Mouse (Mus musculus): Measurements from ENCODE around the gene Dtx2.

Dtx2 gene

DNA sequence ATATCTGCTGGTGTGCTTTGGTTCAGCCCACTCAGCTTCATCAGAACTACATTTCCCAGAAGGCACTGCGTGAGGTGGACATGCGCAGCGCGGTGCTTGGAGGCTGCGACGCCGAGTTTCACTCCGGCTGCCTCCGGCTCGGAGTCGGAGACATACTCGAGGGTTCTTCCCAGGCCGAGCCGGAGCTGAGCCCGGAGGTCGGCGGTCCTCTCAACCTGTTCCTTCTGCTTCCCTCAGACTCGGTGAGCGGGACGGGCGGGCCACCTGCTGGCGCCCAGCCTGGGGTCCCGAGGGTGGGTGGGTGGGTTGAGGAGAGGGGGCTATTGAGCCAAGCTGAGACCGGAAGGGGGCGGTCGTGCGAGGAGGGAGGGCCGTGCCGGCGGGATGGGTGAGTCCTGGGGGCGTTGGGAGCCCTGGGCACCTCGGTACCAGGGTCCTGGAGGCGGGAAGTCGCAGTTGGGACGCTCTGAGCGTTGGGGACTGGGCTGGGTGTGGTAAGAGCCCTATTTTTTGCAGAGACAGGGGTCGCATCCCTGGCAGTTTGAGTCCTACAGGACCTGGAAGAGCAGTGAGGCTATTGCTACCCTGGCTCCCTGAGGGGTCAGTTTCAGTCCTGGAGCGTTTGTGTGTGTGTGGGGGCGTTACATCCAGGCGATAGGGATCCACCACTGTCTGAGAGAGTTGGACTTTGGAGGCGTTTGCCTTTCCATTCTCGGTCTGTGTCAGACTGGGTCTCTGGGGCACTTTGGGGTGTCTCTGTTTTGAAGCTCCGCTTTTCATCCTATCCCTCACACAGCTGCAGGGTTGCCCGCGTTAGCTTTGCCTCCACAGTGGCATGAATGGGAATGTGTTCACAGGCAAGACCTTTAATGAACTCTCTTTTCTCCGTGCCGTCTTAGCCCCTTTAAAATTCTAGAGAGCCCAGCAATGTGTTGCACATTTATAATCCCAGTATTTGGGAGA lies at the start of gene Dtx2:
TSS of gene Dtx2 (plus strand) at position 76 of the 963 bp plus-strand sequence.
- DNase-seq (ENCODE audit: low spot score), result peak; percentile 93

DNA sequence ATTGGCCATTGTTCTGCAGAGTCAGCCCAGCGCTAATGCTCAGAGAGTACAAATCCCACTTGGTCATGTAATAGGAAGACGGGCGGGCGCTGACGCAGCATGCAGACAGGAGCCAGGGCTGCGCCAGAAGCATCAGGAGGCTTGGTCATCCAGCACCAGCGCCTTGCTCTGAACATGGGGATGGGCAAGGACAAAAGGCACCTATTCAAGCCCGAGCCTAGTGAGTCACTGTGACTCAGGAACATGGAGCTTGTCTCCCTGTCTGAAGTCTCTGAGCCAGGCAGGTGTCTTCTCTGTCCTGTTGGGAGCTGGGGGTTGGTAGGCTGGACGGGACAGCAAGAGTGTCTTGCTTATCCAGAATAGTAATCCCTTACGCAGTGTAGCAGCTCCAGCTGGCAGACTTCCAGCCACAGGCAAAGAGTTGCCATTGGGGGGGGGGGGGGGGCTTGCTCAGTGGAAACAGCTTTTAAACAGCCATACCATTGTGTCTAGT lies 48.6 kb upstream of the Dtx2 start:
- DNase-seq (ENCODE audit: low spot score), result no peak

DNA sequence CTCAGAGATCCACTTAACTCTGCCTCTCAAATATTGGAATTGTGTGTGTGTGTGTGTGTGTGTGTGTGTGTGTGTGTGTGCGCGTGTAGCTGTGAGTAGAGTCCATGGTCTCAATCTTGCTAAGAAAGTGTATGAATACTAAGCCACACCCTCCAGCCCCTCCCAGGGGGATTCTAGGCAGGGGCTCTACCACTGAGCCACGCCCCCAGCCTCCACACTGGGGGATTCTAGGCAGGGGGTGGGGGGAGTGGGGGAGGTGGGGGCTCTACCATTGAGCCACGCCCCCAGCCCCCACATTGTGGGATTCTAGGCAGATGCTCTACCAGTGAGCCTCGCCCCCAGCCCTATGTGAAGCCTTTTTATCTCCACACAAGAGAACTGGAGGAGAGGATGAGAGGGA lies 48.0 kb upstream of the Dtx2 start:
- DNase-seq (ENCODE audit: low spot score), result no peak

DNA sequence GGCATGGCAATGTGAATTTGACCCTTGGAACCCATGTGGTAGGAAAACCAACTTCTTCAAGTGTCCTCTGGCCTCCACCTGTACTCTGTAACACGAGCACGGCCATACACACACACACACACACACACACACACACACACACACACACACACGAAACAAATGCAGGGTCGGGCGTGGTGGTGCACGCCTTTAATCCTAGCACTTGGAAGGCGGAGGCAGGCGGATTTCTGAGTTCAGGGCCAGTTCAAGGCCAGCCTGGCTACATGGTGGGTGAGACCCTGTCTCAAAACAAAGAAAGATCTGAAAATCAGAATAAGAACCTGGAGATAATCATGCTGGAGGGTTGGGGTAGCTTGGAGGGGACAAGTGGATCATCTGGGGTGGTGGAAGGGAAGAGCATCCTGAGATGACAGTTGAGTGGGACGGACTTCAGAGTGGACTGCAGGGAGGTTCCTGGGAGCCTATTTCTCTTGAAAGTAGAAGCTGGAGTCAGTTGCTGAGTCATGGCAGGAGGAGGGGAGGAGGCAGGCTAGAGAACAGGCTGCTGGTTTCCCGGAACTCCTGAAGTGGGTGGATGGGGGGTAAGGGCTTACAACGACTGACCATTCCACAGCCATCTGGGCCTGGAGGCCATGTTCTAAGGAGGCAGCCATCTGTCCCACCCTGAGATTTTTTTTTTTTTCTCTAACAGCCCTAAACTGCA lies 43.7 kb upstream of the Dtx2 start:
- no peak for DNase-seq (ENCODE audit: low spot score)

DNA sequence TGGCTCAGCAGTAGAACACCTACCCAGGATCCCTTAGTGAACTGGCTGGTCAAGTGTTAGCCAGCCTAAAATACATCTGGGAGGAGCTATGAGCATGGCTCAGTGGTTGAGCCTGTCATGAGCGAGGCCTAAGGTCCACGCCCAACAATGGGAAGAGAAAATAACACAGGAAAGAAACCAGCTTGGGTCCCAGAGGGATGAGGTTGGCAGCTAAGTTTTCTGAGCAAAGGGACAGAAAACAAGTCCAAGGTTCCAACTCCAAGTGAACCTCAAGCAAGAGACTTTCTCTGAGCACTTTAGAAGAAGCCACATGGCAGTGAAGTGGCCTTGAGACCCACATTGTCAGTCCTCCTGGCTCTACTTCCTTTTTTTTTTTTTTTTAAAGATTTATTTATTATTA lies 42.9 kb upstream of the Dtx2 start:
- no peak for DNase-seq (ENCODE audit: low spot score)

DNA sequence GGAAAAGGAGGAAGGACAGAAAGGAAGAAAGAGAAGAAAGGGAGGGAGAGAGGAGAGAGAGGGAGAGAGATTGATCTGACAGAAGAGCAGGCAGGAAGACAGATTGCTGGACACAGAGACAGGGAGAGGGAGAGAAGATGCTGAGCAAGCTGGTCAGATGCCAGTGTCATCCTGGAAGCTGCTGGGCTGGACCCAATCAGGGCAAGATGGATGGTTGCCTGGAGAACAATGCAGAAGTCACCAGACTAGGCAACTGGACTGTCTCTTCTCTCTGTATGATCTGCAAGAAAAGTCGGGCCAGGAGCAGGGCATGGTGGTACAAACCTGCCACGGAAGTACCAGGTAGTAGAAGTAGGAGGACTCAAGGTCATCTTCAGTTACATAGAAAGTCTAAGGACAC lies 41.8 kb upstream of the Dtx2 start:
- no peak for DNase-seq (ENCODE audit: low spot score)

DNA sequence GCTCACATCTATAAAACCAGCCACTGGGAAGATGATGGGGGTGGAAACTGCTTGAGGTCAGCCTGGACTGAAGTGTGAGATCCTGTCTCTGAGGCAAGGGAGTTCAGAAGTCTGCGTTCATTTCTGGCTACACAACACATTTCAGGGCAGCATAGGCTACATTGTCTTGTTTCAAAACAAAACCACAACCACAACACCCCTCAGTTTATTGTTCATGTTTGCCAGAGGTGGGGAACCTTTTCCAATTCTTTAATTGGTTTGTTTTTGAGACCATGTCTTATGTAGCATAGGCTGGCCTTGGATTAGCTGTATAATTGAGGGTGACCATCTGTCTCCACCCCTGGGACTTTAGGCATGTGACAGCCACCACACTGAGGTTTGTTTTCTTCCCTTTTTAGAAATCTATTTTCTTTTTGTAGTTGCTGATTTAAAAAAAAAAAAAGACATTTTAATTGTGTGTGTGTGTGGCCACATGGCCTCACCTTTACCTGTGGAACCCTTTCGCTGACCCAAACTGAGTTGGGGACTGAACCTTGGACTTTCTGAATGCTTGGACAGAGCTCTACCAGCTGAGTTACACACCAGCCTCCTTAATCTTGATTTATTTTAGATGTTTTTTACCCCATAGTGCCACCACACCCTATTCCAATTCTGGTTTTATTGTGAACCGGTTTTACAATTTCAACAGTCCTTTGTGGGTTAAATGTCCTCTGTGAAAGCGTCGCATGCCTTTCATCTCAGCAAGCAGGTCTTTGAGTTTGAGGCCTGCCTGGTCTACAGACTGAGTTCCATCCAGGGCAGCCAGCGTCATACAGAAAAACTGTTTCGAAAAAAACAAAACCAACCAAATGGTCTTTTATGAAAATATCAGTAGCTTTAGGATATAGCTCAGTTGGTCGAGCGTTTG lies 38.0 kb upstream of the Dtx2 start:
- DNase-seq (ENCODE audit: low spot score), result no peak

DNA sequence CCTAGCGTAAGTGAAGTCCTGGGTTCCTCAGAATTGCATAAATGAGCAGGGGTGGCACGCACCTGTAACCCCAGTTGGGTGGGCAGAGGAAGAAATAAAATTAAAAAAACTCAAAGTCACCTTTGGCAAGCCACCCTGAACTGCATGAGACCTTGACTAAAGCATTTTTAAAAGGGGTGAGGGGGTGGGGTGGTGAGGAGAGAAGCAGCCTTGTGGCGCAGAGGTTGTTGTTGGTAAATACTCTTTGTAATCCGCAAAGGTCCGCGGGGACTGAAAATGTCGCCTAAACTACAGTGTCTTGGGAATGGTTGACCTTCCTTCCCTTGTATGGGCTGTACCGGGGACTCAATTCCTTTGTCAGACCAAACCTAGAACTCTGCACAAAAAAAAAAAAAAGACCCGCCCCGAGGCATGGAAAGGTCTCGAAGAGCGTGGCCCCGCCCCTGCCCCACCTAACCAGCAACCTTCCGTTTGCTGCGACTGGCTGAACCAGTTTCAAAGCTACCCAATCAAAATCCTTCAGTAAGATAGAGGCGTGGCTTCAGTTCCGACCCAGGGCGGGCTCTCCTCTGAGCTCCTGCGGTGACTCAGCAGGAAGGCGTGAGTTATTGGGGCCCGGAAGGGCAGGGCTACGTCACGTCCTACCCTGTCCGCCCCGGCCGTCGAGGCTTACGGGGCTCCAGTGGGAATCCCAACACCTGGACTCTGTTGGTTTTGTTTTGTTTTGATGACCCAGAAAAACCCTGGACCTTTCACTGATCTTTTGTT lies 37.2 kb upstream of the Dtx2 start:
- peak; percentile 99 for DNase-seq (ENCODE audit: low spot score)

DNA sequence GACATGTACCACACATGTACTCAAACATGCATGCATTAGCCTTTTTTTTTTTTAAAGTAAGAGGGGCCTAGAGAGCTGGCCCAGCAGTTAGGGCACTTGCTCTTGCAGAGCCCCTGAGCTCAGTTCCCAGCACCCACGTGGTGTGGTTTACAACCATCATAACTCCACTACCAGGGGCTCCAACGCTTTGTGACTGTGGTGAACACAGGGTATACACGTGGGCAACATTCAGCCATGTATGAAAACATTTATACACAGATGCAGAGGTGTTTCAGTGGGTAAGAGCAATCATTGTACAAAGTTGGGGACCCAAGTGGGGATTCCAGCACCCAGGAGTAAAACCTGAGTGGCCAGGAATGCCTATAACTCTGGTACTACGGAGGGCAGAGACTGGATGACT lies 36.2 kb upstream of the Dtx2 start:
- DNase-seq (ENCODE audit: low spot score), result no peak

DNA sequence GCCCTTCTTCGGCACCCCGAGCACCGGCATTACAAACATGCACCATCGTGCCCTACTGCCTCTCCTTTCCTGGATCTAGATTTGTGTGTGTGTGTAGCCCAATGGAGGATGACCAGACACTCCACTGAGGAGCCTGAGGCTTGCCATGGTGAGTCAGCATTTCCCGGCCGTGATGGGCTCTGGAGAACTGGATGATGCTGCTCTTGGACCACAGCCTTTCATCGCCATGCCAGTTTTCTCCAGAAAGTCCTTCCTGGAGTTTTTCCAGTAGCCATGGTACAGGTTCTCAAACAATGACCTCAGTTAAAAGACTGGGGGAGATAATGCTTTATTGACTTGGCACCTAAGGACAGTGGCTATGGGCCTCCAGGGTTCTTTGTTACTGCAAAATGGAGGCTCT lies 34.7 kb upstream of the Dtx2 start:
- DNase-seq (ENCODE audit: low spot score), result no peak

DNA sequence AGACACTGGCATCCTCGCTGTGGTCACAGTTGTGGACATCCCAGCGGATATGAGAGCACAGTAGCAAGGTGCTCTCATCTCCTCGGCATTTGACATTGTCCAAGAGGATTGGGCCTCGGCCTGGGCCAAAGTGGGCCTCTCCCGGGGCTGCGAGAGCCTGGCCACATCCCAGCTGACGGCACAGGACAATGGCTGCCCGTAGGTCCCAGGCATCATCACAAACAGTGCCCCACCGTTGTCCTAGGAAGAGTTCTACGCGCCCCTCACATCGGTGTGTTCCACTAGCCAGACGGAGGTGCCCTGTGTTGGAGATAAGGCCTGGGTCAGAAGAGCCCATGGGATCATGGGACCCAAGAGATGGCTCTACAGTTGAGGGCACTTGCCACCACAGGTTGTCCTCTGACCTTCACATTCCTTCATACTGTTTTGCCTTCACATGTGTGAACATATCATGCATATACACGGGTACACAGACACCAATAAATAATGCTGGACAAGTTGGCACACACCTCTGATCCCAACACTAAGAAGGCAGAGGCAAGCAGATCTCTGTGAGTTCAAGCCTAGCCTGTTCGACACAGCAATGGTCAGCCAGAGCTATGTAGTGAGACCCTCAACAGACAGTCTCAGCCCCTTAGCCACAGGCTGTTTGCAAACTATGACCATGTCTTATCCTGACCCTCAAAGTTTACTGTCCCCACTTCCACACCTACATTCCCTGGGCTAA lies 33.5 kb upstream of the Dtx2 start:
- DNase-seq (ENCODE audit: low spot score), result no peak

DNA sequence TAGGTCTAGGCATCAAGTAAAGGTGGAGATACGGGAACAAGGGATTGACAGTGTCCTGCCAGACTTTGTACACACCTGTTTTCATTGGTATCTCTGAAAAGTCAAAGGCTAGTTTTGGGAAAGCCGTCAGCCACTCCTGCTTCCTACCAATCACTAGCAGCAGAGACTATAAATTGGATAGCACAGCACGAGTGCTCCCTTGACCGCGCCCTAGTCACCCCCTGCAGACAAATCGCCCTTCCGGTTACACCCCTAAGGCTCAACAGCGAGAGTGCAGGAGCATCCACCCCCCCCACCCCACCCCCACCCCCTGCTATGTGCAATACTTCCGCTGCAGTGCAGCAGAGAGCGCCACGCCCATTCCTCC lies 32.5 kb upstream of the Dtx2 start:
- DNase-seq (ENCODE audit: low spot score), result no peak

DNA sequence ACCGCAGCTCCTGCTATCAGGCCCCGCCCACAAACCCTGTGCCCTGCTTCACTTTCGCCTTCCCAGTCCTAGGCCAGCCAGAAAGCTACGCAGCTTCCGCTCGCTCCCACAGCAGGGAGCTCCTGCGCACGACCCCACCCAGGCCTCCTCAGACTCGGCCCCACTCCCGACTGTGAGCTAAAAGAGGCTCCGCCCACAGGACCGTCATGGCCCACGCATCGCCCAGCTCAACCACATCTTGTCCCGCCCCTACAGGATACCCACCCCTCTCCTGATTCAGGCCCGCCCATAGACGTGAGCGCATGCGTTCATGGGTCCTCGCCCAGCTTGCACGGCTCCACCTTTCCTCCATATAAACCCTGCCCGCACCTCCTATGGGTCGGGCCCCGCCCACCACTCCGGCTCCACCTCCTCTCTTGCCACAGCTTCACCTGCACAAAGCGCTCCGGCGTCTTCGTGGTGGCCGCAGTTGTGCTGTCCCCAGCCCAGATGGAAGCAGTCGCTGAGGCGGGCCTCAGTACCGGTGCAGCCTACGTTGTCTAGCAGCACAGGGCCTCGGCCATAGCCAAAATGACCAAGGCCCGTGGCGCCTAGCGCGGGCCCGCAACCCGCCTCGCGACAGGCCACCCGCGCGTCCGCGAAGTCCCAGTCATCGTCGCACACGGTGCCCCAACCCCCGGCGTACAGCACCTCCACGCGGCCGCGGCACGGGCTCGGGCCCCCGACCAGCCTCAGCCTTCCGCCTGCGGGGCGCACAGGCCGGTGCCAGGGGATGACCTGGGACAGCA lies 31.9 kb upstream of the Dtx2 start:
- peak; percentile 100 for DNase-seq (ENCODE audit: low spot score)

DNA sequence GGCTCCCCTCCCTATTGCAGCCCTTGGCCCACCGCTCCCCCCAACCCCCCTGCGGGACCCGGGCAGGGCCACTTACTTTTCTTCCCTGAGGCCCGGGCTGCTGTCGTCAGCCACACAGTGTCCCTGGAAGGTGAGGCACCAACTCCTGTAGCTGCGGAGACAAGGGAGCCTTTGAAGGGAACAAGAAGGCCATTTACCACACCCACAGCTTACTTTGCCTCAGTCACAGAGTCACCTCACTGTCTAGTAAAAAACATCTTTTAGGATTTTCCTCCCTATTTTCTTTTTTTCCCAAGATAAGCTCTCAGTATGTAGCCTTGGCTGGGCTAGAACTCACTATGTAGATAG lies 31.3 kb upstream of the Dtx2 start:
- no peak for DNase-seq (ENCODE audit: low spot score)

DNA sequence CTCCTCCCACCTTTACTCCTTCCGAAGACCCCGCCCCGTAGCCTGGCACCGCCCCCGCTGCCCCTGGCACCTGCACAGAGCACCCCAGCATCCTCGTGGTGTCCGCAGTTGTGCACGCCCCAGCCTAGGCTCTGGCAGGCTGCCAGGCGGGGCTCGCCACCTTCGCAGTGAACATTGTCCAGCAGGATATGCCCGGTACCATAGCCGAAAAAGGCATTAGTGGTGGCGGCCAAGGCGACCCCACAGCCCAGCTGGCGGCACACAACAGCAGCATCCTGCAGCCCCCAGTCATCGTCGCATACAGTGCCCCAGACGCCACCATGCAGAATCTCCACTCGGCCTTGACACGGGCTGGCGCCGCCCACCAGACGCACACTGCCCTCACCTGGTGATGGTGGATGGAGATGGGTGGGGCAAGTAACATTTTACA lies 29.1 kb upstream of the Dtx2 start:
- no peak for DNase-seq (ENCODE audit: low spot score)

DNA sequence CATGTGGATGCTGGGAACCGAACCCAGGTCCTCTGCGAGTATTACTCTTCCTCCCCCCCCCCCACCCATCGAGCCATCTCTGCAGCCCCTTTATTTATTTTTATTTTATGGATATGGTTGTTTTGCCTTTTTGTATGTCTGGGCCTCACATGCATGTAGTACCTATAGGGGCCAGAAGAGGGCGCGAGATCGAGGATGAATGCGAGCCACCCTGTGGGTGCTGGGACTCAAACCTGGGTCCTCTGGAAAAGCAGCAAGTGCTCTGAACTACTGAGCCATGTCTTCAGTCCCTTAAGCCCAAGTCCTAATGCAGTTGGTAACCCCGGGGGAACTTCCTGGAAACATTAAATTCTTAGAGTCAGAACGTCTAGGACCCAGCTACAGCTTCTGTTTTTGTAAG lies 27.7 kb upstream of the Dtx2 start:
- no peak for DNase-seq (ENCODE audit: low spot score)

DNA sequence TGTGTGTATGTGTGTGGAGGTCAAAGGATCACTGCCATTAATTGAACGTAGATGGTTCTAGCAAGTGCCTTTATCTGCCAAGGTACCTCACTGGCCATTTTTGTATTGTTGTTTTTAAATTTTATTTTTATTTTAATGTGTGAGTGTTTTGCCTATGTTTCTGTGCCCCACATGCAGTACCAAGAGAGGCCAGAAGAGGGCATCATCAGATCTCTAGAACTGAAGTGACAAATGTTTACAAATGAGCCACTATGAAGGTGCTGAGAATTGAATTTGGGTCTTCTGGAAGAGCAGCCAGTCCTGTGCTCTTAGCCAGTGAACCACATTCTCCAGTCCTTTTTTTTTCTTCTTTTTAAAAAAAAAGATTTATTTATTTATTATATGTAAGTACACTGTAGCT lies 25.8 kb upstream of the Dtx2 start:
- peak; percentile 34 for DNase-seq (ENCODE audit: low spot score)

DNA sequence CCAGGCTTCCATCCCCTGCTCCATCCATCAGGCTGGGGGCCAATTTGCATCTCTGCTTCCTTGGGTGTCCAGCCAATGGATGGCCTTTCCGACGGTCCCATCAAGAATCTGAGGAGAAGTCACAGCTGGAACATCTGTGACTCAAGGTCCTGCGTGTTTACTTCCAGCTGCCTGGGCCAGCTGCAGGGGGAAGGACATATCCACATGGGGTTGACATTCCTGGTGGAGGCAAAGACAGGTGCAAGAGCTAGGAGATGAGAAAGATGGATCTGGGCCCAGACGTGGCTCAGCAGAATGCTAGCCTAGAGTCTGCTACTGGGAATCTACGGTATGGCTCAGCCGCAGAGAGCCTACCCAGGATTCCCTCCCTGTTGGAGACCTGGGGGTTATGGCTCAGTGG lies 24.4 kb upstream of the Dtx2 start:
- DNase-seq (ENCODE audit: low spot score), result no peak

DNA sequence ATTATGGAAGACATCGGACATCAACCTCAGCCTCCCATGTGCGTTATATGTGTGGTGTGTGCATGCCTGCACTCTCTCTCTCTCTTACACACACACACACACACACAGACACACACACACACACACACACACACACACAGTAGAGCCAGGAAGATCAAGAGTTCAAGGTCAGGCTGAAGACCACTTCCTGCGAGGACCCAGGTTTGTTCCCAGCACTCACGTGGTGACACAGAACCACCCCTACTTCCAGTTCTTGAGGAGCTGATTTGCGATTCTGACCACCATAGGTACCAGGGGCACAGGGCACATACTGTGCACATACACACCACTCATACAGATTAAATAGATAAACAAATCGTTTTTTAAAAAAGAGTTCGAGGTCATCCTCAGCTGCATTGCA lies 22.7 kb upstream of the Dtx2 start:
- DNase-seq (ENCODE audit: low spot score), result no peak

DNA sequence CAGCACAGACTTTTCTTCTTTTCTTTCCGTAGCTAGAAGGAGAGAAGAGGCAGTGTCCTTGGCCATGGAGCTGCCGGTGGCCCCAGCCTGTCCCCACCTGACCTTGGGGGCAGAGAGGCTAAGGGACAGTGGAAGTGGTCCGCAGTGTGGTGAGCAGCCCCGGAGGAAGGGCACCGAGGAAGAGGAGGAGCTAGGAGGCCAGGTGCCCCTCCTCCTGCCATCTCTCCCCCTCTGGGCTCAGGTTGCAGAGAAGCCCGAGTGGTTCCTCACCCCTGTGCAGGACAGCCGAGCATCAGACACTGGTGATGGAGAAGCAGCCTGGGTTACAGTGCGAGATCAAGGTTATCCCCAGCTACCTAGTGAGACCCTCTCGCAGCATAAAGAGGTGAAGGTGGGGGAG lies 20.2 kb upstream of the Dtx2 start, which contains the start of gene Ssc4d:
TSS of gene Ssc4d (minus strand) at position 167 of the 400 bp plus-strand sequence.
- no peak for DNase-seq (ENCODE audit: low spot score)

Data from lung, postnatal 25 days (tissue).